9 mouse cellular contexts compared by ENCODE assay signal in the genomic region with DNA sequence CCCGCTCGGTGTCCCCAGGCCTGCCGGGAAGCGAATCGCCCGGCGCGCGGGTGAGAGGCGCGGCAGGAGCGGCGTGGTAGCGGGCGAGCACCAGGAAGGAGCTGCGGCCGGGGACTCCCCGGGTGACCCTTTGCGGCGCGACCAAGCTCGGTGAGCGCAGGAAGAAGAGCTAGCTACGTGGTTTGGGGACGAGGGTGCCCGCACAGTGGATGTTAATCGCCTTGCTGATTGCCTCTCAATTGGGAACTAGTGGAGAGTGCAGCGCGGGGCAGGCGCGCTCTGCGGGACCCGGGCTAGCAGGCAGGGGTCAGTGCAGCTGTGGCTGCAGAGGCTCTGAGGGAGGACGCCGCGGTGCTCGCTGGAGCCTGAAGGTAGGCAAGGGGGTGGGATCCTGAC. TPM values are rescaled to one million over a fixed set of nuclear protein-coding genes. Genes with fewer than 3 reads are reported as not detected.
DNase-seq lines count a peak whose midpoint lies in the region; ATAC-seq and TF ChIP-seq lines count a peak whose summit lies in the region.
"Had no signal": no experiment of that assay in that cellular context is flagged by ENCODE, and none has a peak within 500 bp of the region (broad histone marks: within the 10 kb centered on the region; RNA-seq: fewer than 3 reads in every experiment).

No protein-coding gene starts in this region.

- WGBS in kidney, postnatal 0 days: under 1% methylated on average over 36 of the region's 37 CpGs
- under 1% methylated on average over 37 of the region's 37 CpGs for WGBS in liver, embryonic 13.5 days (ENCODE audit: insufficient replicate concordance)

- peak; percentile 88 for ATAC-seq in kidney, postnatal 0 days (replicated peaks; ENCODE audit: low FRiP score, low read depth)
- no peak for ATAC-seq in liver, embryonic 13.5 days (ENCODE audit: low read depth)

- no peaks in the 10 kb centered on the region for H3K36me3 ChIP-seq in kidney, postnatal 0 days (ENCODE audit: insufficient read depth, low read length)
- H3K36me3 ChIP-seq in liver, embryonic 13.5 days: no peaks in the 10 kb centered on the region

- H3K4me1 ChIP-seq in kidney, postnatal 0 days (replicated peaks; ENCODE audit: insufficient read depth, low read length): 0 out of 2 replicates have a peak, but pooled peaks cover 8% of the 10 kb centered on the region
- H3K4me1 ChIP-seq in liver, embryonic 13.5 days (replicated peaks): no peaks in the 10 kb centered on the region

- H3K9ac ChIP-seq in kidney, postnatal 0 days (ENCODE audit: low read depth, low read length): peak overlapping the region; percentile 23; the same call in 1 of the 2 replicates
- no peak overlapping the region for H3K9ac ChIP-seq in liver, embryonic 13.5 days

- H3K27me3 ChIP-seq in kidney, postnatal 0 days (ENCODE audit: insufficient read depth, low read length): peaks cover 17% of the 10 kb centered on the region
- H3K27me3 ChIP-seq in liver, embryonic 13.5 days: peaks cover 54% of the 10 kb centered on the region

- no peak overlapping the region for H3K27ac ChIP-seq in kidney, postnatal 0 days
- H3K27ac ChIP-seq in liver, embryonic 13.5 days: no peak overlapping the region

- H3K9me3 ChIP-seq in kidney, postnatal 0 days (replicated peaks; ENCODE audit: low read length): no peaks in the 10 kb centered on the region
- no peaks in the 10 kb centered on the region for H3K9me3 ChIP-seq in liver, embryonic 13.5 days (replicated peaks)

- peak overlapping the region; percentile 48 for H3K4me3 ChIP-seq in kidney, postnatal 0 days (replicated peaks; ENCODE audit: low read depth, low read length)
- peak overlapping the region; percentile 39 for H3K4me3 ChIP-seq in liver, embryonic 13.5 days (replicated peaks)
- H3K4me3 ChIP-seq: megakaryocyte, embryonic 14.5 days had no signal

- TF ChIP-seq CTCF in kidney, postnatal 0 days (IDR thresholded peaks at IDR 0.05; ENCODE audit: low read depth): peak; percentile 46; the same call in 1 of the 2 replicates

- DNase-seq in kidney, postnatal 0 days (ENCODE audit: low spot score): peak; percentile 76
- DNase-seq in kidney, adult 9 months: no peak
- DNase-seq in embryo, embryonic 10.5 days (ENCODE audit: low spot score): peak; percentile 67
- peak; percentile 48 for DNase-seq in forelimb bud, embryonic 11.5 days (ENCODE audit: low read depth, low spot score)
- DNase-seq in liver, embryonic 13.5 days: no peak
- DNase-seq in testis, postnatal 10 days (ENCODE audit: low spot score): peak; percentile 42
- DNase-seq in c-Kit-positive CD71-positive TER-119-positive erythroid progenitor cells, embryonic 14.5 days (ENCODE audit: low spot score): no peak
- no peak for DNase-seq in adrenal gland, adult (ENCODE audit: inconsistent age in 2 of 2, low spot score in 1 of 2)

- H3K4me2 ChIP-seq in kidney, postnatal 0 days (ENCODE audit: low read length): peak overlapping the region; percentile 93
- H3K4me2 ChIP-seq in liver, embryonic 13.5 days: peak overlapping the region; percentile 52

RNA-seq across cellular contexts. Expression of gene Pcdh15, which starts 0.7 kb away (rescaled TPM):
- 0.27 and 0.33 TPM in 2 replicates for polyA plus RNA-seq in kidney, postnatal 0 days (2015; fragmentation: Nextera tagmentation; extraction: Ambion mirVana)
- 0.07 and 0.13 TPM in 2 replicates for polyA plus RNA-seq in liver, embryonic 13.5 days (2015; fragmentation: Nextera tagmentation; extraction: Ambion mirVana)

Comparison
In these comparisons a context has a peak if more than half of its experiments do, and no peak if none do; other contexts are left out.
1. DNase-seq: peak in kidney, postnatal 0 days (single experiment), embryo, embryonic 10.5 days (single experiment), forelimb bud, embryonic 11.5 days (single experiment) and testis, postnatal 10 days (single experiment); none in kidney, adult 9 months (single experiment), liver, embryonic 13.5 days (single experiment), c-Kit-positive CD71-positive TER-119-positive erythroid progenitor cells, embryonic 14.5 days (single experiment) and adrenal gland, adult (0 of 2).